ENCODE assay signal across 11 mouse cellular contexts in genomic region chr11:68341111-68342002, GRCm38 (mm10). TPM values are rescaled to one million over a fixed set of nuclear protein-coding genes. Genes with fewer than 3 reads are reported as not detected.
DNase-seq lines count a peak whose midpoint lies in the region; ATAC-seq and TF ChIP-seq lines count a peak whose summit lies in the region.
"Had no signal": no experiment of that assay in that cellular context is flagged by ENCODE, and none has a peak within 500 bp of the region (broad histone marks: within the 10 kb centered on the region; RNA-seq: fewer than 3 reads in every experiment).

No protein-coding gene starts in this region.

- no peaks in the 10 kb centered on the region for H3K36me3 ChIP-seq in kidney, adult 2 months (ENCODE audit: control insufficient read depth, insufficient read depth, low read length)
- H3K36me3 ChIP-seq in embryonic facial prominence, embryonic 15.5 days = no peaks in the 10 kb centered on the region

- no peak overlapping the region for H3K4me3 ChIP-seq in kidney, adult 2 months (ENCODE audit: insufficient read depth, low read depth, low read length)
- H3K4me3 ChIP-seq in embryonic facial prominence, embryonic 15.5 days (replicated peaks) = no peak overlapping the region
- H3K4me3 ChIP-seq: erythroblast, embryonic 14.5 days had no signal

- no peaks in the 10 kb centered on the region for H3K27me3 ChIP-seq in kidney, adult 2 months (replicated peaks; ENCODE audit: control insufficient read depth, insufficient read depth, low read length)
- no peaks in the 10 kb centered on the region for H3K27me3 ChIP-seq in embryonic facial prominence, embryonic 15.5 days

- TF ChIP-seq POLR2A in kidney, adult 2 months (IDR thresholded peaks at IDR 0.05; ENCODE audit: low read depth, low read length) = no peak

- peak; percentile 49; the same call in 1 of the 2 replicates for ATAC-seq in embryonic facial prominence, embryonic 15.5 days (ENCODE audit: insufficient number of reproducible peaks, low FRiP score, low TSS enrichment, low read depth)
- peak; percentile 47 to 75 for ATAC-seq in hematopoietic stem cell, adult 5-6 weeks (replicated peaks in 1 of 2; ENCODE audit: insufficient read depth in 1 of 2, low FRiP score in 2 of 2, low TSS enrichment in 1 of 2, low read depth in 1 of 2, poor library complexity in 2 of 2, severe bottlenecking in 2 of 2)
- ATAC-seq in CD4-positive, CD25-positive, alpha-beta regulatory T cell, adult 4 months = no peak

- peak; percentile 53 for DNase-seq in kidney, adult 2 months
- DNase-seq in kidney, adult 18-20 months = no peak
- peak; percentile 29 for DNase-seq in Muller cell, postnatal 12 days (ENCODE audit: inconsistent ontology term)
- peak; percentile 80 for DNase-seq in lung, postnatal 36 days
- no peak for DNase-seq in spleen, postnatal 14 days (ENCODE audit: low spot score in 2 of 2)

- H3K9me3 ChIP-seq in embryonic facial prominence, embryonic 15.5 days (replicated peaks) = no peaks in the 10 kb centered on the region

- H3K27ac ChIP-seq in kidney, adult 2 months (ENCODE audit: insufficient read depth, low read depth, low read length) = peak overlapping the region; percentile 47
- 0 out of 2 replicates have a peak overlapping the region, but pooled peaks have one; percentile 12 for H3K27ac ChIP-seq in embryonic facial prominence, embryonic 15.5 days (replicated peaks)
- H3K27ac ChIP-seq: macrophage had no signal

- H3K4me2 ChIP-seq in embryonic facial prominence, embryonic 15.5 days (replicated peaks) = no peak overlapping the region

- no peak overlapping the region for H3K9ac ChIP-seq in embryonic facial prominence, embryonic 15.5 days

- WGBS in kidney, adult 2 months = 80% methylated on average over 13 of the region's 13 CpGs
- 56% methylated on average over 13 of the region's 13 CpGs for WGBS in embryonic facial prominence, embryonic 15.5 days

- TF ChIP-seq CTCF in kidney, adult 2 months (conservative IDR thresholded peaks at IDR 0.05; ENCODE audit: insufficient read depth, insufficient read length, low read depth, low read length) = no peak

- H3K4me1 ChIP-seq in kidney, adult 2 months (ENCODE audit: control insufficient read depth, insufficient read depth, low read length) = peaks cover 20% of the 10 kb centered on the region
- peaks cover 23% of the 10 kb centered on the region for H3K4me1 ChIP-seq in embryonic facial prominence, embryonic 15.5 days

RNA-seq across cellular contexts. Expression of gene Ntn1, which starts 59.3 kb away (rescaled TPM):
- 24.4 and 33.1 TPM in 2 replicates for polyA plus RNA-seq in kidney, adult 2 months (2012; rRNA removed)
- polyA plus RNA-seq in embryonic facial prominence, embryonic 15.5 days (2015; fragmentation: Nextera tagmentation; extraction: Ambion mirVana) = 12.5 and 15.8 TPM in 2 replicates
- total RNA-seq in hematopoietic stem cell, adult 5-6 weeks (2017) = 0.19 TPM in 1 of 2 replicates, not detected in the other
- polyA plus RNA-seq in CD4-positive, CD25-positive, alpha-beta regulatory T cell, adult 4 months (2017; shearing (Covaris generic)) = under 1 TPM; 0.63 to 0.90 TPM
- total RNA-seq: MEL had no signal
- polyA plus RNA-seq: erythroblast, embryonic 14.5 days had no signal

Comparison
In these comparisons a context has a peak if more than half of its experiments do, and no peak if none do; other contexts are left out.
1. DNase-seq: peak in kidney, adult 2 months (single experiment), Muller cell, postnatal 12 days (single experiment) and lung, postnatal 36 days (single experiment); none in kidney, adult 18-20 months (single experiment) and spleen, postnatal 14 days (0 of 2).